Mouse (Mus musculus) embryonic facial prominence, embryonic 11.5 days (tissue): Measurements from ENCODE around the gene Usp6nl. TPM values are rescaled to one million over a fixed set of nuclear protein-coding genes. Genes with fewer than 3 reads are reported as not detected.

Experiments
- ATAC-seq: fragments of 200-750 bp; cut with Nextera tagmentation; replicated peaks from 2 replicates; pipeline ENCODE4 v1.8.0; 2017; ENCODE audit warnings: low read depth; ENCODE audit not compliant: insufficient number of reproducible peaks, low FRiP score, low TSS enrichment
- DNase-seq: peaks from one replicate; pipeline ENCODE4 v3.0.0-alpha.2; 2015; ENCODE audit warnings: low spot score
- H3K27ac ChIP-seq: fragments of 300-500 bp; sonication (generic); replicated peaks from 2 replicates; pipeline ENCODE4 v1.5.1; 2014; ENCODE audit warnings: mild to moderate bottlenecking, low read depth, low read length, control low read depth
- H3K27me3 ChIP-seq: fragments of 300-500 bp; sonication (generic); 2 replicates; pipeline ENCODE4 v1.6.1; 2014; ENCODE audit warnings: mild to moderate bottlenecking, low read length, moderate library complexity, mixed read lengths; ENCODE audit not compliant: control insufficient read depth, insufficient read depth
- H3K36me3 ChIP-seq: fragments of 300-500 bp; sonication (generic); replicated peaks from 2 replicates; pipeline ENCODE4 v1.6.1; 2014; ENCODE audit warnings: low read depth, mild to moderate bottlenecking, low read length, moderate library complexity, mixed read lengths; ENCODE audit not compliant: control insufficient read depth, insufficient read depth
- H3K4me1 ChIP-seq: fragments of 300-500 bp; sonication (generic); 2 replicates; pipeline ENCODE4 v1.6.1; 2014; ENCODE audit warnings: low read length, mixed read lengths; ENCODE audit not compliant: control insufficient read depth, insufficient read depth
- H3K4me2 ChIP-seq: fragments of 300-500 bp; sonication (generic); 2 replicates; pipeline ENCODE4 v1.6.1; 2014; ENCODE audit warnings: low read depth, mild to moderate bottlenecking, control low read depth, low read length, moderate library complexity
- H3K4me3 ChIP-seq: fragments of 300-500 bp; sonication (generic); 2 replicates; pipeline ENCODE4 v1.5.1; 2014; ENCODE audit warnings: low read depth, low read length, control low read depth
- H3K9ac ChIP-seq: fragments of 300-500 bp; sonication (generic); replicated peaks from 2 replicates; pipeline ENCODE4 v1.6.1; 2014; ENCODE audit warnings: mild to moderate bottlenecking, control low read depth, low read length
- H3K9me3 ChIP-seq: fragments of 300-500 bp; sonication (generic); replicated peaks from 2 replicates; pipeline ENCODE4 v1.6.1; 2016; ENCODE audit warnings: mild to moderate bottlenecking, low read length, inconsistent platforms, mixed read lengths; ENCODE audit not compliant: control insufficient read depth
- WGBS: fragments of 180-500 bp; shearing (Covaris S2); extraction: QIAGEN DNeasy Blood & Tissue Kit; methylation state at CpG from one replicate; pipeline ENCODE4 v1.1.7; 2014; 5-methylcytosine and 5-hydroxymethylcytosine counted together
- polyA plus RNA-seq: library from polyadenylated mRNA; unstranded; fragments of >200 nt; fragmentation: Nextera tagmentation; extraction: Ambion mirVana; gene quantifications from 2 replicates; pipeline ENCODE4 v1.2.1, GENCODE M21; 2014

Gene Usp6nl
- polyA plus RNA-seq, 1 experiment from 2014 or later, result 12.7 TPM

DNA sequence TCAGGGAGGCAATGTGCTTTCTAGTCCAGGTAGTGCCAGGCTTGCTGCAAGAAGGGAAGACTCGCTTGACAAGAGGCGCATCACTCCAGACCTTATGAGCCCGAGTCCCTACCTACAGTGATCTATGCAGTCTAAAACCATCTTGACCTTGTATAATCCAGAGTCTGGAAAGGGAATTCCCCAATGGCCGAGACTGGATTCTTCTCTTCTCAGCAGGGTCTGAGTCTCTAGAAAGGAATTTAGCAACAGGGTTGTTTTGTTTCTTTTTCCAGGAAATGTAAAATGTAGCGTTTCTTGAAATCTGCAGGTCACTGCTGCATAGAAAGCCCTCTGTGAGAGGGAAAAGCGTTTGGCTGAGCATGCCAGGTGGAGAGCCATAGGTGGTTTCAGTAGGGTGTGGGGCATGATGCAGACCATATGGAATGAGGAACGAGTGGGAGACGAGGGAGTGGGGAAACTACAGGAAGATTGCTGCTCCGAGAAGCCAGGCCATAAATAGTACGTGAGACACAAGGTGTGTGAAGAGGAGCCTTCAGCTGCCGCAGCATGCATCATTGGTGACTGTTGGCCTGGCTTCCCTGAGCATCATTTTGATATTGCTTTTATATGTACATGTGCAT, 28.5 kb upstream of the Usp6nl start:
- H3K9ac ChIP-seq, result no peak overlapping the region
- WGBS, result 82% methylated on average over 11 of the region's 11 CpGs
- no peaks in the 10 kb centered on the region for H3K9me3 ChIP-seq
- H3K4me1 ChIP-seq, result no peaks in the 10 kb centered on the region
- H3K27ac ChIP-seq, result no peak overlapping the region
- H3K36me3 ChIP-seq, result no peaks in the 10 kb centered on the region
- no peak for DNase-seq
- no peak overlapping the region for H3K4me3 ChIP-seq
- no peak for ATAC-seq
- no peak overlapping the region for H3K4me2 ChIP-seq
- H3K27me3 ChIP-seq, result no peaks in the 10 kb centered on the region

DNA sequence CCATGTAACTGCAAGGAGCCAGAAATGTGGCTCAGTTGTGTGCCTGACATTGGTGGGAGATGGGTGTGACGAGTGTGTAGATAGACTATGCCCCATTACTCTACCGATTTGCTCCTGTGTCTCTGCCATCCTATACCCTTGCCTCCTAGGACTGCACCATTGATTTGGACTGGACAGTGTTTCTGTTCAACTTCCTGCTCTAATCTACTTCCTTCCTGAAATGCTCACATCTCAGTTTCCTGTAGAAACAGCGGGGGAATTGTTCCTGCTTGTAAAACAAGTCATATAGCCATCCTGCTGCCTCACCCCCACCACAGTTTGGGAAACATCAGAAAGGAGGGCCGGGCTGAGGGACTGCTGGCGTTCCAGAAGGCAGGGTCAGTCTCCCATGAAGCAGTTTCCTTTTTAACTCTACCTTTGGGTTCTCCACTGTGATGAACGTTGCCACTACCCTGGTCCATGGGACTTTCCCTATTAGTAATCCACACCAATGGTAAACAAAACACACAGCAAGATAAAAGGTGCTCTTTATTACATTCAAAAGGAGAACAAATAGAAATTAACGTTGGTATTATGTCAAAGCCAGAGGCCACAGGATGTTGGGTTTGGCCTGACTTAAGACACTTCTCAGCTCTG, 27.4 kb upstream of the Usp6nl start:
- WGBS, result 61% methylated on average over 7 of the region's 7 CpGs
- Histone ChIP-seq H3K4me3 (no peak overlapping the region), H3K9me3 (no peaks in the 10 kb centered on the region), H3K27ac (no peak overlapping the region), H3K27me3 (no peaks in the 10 kb centered on the region), H3K9ac (no peak overlapping the region), H3K4me2 (no peak overlapping the region), H3K4me1 (no peaks in the 10 kb centered on the region), H3K36me3 (no peaks in the 10 kb centered on the region)
- no peak for DNase-seq
- no peak for ATAC-seq

DNA sequence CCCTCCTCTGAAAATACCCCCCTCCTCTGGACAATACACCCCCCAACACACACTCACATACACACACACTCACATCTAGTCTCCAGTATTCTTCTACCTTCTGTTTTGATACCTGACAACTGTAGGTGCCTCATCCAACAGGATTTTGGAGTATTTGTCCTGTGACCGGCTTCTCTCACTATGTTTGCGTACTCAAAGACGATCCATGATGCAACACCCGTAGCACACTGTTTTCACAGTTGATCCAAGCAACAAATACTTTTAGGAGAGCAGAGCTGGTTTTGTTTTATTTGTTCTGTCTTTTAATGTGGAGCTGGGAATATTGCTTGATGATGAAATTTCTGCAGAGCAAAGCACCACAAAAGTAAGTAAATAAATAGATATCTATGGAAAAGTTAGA, 17.7 kb upstream of the Usp6nl start:
- no peaks in the 10 kb centered on the region for H3K9me3 ChIP-seq
- H3K27ac ChIP-seq, result no peak overlapping the region
- no peaks in the 10 kb centered on the region for H3K36me3 ChIP-seq
- no peak overlapping the region for H3K4me2 ChIP-seq
- no peaks in the 10 kb centered on the region for H3K4me1 ChIP-seq
- no peak for ATAC-seq
- WGBS, result 90% methylated on average over 4 of the region's 4 CpGs
- no peak for DNase-seq
- no peak overlapping the region for H3K9ac ChIP-seq
- no peaks in the 10 kb centered on the region for H3K27me3 ChIP-seq
- H3K4me3 ChIP-seq, result no peak overlapping the region

DNA sequence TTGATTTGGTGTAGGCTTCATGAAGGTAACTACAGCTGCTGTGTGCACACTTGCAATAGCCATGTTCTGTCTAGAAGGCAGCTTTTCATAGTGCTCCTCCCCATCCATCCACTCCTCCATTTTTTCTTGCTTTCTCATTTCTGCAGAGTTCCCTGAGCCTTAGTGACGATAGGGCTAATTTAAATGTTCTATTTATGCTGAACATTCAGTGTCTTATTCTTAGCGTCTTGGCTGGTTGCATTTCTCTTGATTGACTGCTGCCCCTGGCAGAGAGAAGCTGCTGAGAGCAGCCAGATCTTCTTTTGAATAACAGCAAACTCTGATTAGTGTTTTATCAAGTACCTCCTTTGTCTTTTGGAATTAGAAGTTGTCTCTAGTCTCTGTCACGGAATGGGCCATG, 15.6 kb upstream of the Usp6nl start:
- H3K4me2 ChIP-seq, result no peak overlapping the region
- no peaks in the 10 kb centered on the region for H3K4me1 ChIP-seq
- no peaks in the 10 kb centered on the region for H3K27me3 ChIP-seq
- H3K36me3 ChIP-seq, result no peaks in the 10 kb centered on the region
- no peak for ATAC-seq
- WGBS, result 76% methylated on average over 3 of the region's 3 CpGs
- no peak for DNase-seq
- no peak overlapping the region for H3K27ac ChIP-seq
- no peak overlapping the region for H3K9ac ChIP-seq
- H3K4me3 ChIP-seq, result no peak overlapping the region
- no peaks in the 10 kb centered on the region for H3K9me3 ChIP-seq

DNA sequence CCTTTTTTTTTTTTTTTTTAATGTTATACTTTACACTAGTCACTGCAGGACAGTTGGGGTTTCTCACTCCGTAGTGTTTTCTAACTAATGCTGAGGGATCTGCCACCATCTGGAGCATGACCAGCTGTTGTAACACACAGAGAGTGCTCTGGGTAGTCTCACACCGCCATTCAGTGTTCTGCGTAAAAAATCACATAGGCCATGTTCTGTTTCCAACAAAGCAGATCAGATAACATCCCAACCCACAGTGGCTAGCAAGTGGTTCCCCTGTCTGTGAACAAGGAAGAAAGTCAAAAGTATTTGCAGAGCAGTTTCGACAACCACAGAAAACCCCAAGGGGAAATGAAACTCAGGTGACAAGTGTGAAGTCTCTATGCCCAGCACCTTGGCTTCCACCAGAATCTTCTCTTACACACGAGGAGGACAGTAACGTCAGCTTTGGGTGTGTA, 13.1 kb upstream of the Usp6nl start:
- H3K4me2 ChIP-seq, result no peak overlapping the region
- H3K27ac ChIP-seq, result no peak overlapping the region
- ATAC-seq (no peak), DNase-seq (no peak)
- no peaks in the 10 kb centered on the region for H3K27me3 ChIP-seq
- no peaks in the 10 kb centered on the region for H3K9me3 ChIP-seq
- no peak overlapping the region for H3K9ac ChIP-seq
- no peak overlapping the region for H3K4me3 ChIP-seq
- H3K36me3 ChIP-seq, result no peaks in the 10 kb centered on the region
- 75% methylated on average over 6 of the region's 6 CpGs for WGBS
- H3K4me1 ChIP-seq, result no peaks in the 10 kb centered on the region

DNA sequence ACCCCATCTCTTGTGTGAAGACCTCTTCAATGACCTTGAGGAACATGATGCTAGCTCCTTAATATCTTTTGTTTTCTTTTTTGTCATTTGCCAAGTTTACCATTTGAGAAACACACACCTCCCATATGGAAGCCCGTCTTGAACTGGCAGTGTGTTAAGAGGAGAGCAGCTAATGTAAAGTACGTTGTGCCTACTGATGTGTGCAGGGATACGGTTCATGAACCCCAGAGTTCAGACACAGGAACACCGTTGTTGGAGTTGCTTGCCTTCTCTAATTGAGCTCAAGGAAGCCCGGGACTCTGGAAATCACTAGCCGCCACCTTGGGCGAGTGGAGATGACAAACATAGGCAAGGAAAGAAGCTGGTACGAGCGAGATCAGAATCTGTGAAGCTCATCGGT, 9.7 kb upstream of the Usp6nl start:
- no peaks in the 10 kb centered on the region for H3K36me3 ChIP-seq
- 85% methylated on average over 10 of the region's 10 CpGs for WGBS
- no peak overlapping the region for H3K27ac ChIP-seq
- ATAC-seq (no peak), DNase-seq (no peak)
- no peaks in the 10 kb centered on the region for H3K4me1 ChIP-seq
- no peaks in the 10 kb centered on the region for H3K27me3 ChIP-seq
- no peak overlapping the region for H3K4me3 ChIP-seq
- no peaks in the 10 kb centered on the region for H3K9me3 ChIP-seq
- no peak overlapping the region for H3K4me2 ChIP-seq
- no peak overlapping the region for H3K9ac ChIP-seq

DNA sequence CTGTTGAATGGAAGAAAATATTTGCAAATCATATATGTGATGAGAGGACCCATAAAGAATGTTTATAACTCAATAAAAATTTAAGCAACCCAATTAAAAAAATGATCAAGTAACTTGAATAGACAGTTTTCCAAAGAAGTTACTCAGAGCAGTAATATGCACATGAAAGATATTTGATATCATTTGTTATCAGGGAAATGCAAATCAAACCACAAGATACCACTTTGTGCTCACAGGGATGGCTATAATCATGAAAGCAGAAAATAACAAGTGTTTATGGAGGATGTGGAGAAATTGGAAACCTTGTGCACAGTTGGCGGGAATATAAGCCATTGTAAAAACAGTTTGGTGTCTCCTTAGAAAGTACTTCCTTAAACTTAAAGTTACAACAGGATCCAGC, 8.7 kb upstream of the Usp6nl start:
- no peaks in the 10 kb centered on the region for H3K36me3 ChIP-seq
- no peak overlapping the region for H3K4me2 ChIP-seq
- no peaks in the 10 kb centered on the region for H3K27me3 ChIP-seq
- H3K4me3 ChIP-seq, result no peak overlapping the region
- 91% methylated on average over 1 of the region's 1 CpGs for WGBS
- H3K9ac ChIP-seq, result no peak overlapping the region
- H3K9me3 ChIP-seq, result no peaks in the 10 kb centered on the region
- ATAC-seq (no peak), DNase-seq (no peak)
- no peaks in the 10 kb centered on the region for H3K4me1 ChIP-seq
- H3K27ac ChIP-seq, result no peak overlapping the region

DNA sequence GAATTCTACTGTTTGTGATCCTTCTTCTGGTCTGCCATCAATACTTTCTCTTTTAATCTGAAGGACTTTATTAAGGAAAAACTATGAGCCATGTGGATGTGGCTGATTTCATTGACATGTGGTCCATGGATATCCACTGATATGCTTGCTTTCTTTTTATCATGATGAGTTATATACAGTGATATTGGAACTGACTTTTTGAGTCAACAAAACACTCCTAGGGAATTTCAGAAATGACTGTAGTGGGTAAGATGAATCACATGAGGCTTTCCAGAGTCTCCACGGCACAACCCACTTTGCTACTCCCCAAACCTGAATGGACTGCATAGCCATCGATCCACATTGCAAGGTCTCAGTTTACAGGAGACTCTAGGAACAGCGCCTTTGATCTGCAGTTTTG, 2.3 kb upstream of the Usp6nl start:
- no peak overlapping the region for H3K9ac ChIP-seq
- 65% methylated on average over 3 of the region's 3 CpGs for WGBS
- no peak for ATAC-seq
- H3K27me3 ChIP-seq, result no peaks in the 10 kb centered on the region
- no peak for DNase-seq
- H3K4me1 ChIP-seq, result no peaks in the 10 kb centered on the region
- H3K4me3 ChIP-seq, result no peak overlapping the region
- H3K4me2 ChIP-seq, result no peak overlapping the region
- H3K36me3 ChIP-seq, result no peaks in the 10 kb centered on the region
- no peak overlapping the region for H3K27ac ChIP-seq
- no peaks in the 10 kb centered on the region for H3K9me3 ChIP-seq
